Mouse (Mus musculus) Muller cell, postnatal 12 days (primary cell): ENCODE results near the gene Galnt7.

Source experiments
- DNase-seq: peaks from one replicate; pipeline ENCODE4 v3.0.0-alpha.2; 2015; ENCODE audit errors: inconsistent ontology term

The Galnt7 gene

GRCm38 (mm10) chr8:57628787-57629664 lies 23.8 kb downstream of the Galnt7 start:
- no peak for DNase-seq

GRCm38 (mm10) chr8:57627946-57628786 lies 24.7 kb downstream of the Galnt7 start:
- DNase-seq = no peak

- DNase-seq = no peak
Observed at GRCm38 (mm10) chr8:57623955-57624354, 28.9 kb downstream of the Galnt7 start.

- DNase-seq = no peak
Observed at GRCm38 (mm10) chr8:57623051-57623450, 29.8 kb downstream of the Galnt7 start.

GRCm38 (mm10) chr8:57616965-57617364 lies 35.9 kb downstream of the Galnt7 start:
- no peak for DNase-seq

GRCm38 (mm10) chr8:57615016-57615657 lies 37.7 kb downstream of the Galnt7 start:
- peak; percentile 22 for DNase-seq

- no peak for DNase-seq
Observed at GRCm38 (mm10) chr8:57611419-57611977, 41.3 kb downstream of the Galnt7 start.

GRCm38 (mm10) chr8:57610706-57611418 lies 42.0 kb downstream of the Galnt7 start:
- DNase-seq = peak; percentile 90

- DNase-seq = no peak
Observed at GRCm38 (mm10) chr8:57602511-57602910, 50.3 kb downstream of the Galnt7 start.

GRCm38 (mm10) chr8:57601987-57602418 lies 50.8 kb downstream of the Galnt7 start:
- no peak for DNase-seq

GRCm38 (mm10) chr8:57599813-57600555 lies 52.8 kb downstream of the Galnt7 start:
- DNase-seq = no peak

GRCm38 (mm10) chr8:57595853-57596252 lies 57.0 kb downstream of the Galnt7 start:
- no peak for DNase-seq

- no peak for DNase-seq
Observed at GRCm38 (mm10) chr8:57594175-57594885, 58.5 kb downstream of the Galnt7 start.

GRCm38 (mm10) chr8:57592604-57593003 lies 60.2 kb downstream of the Galnt7 start:
- DNase-seq = no peak

GRCm38 (mm10) chr8:57591681-57592080 lies 61.2 kb downstream of the Galnt7 start:
- DNase-seq = no peak

- no peak for DNase-seq
Observed at GRCm38 (mm10) chr8:57590015-57590414, 62.8 kb downstream of the Galnt7 start.

GRCm38 (mm10) chr8:57589176-57589575 lies 63.7 kb downstream of the Galnt7 start:
- peak; percentile 43 for DNase-seq

- no peak for DNase-seq
Observed at GRCm38 (mm10) chr8:57588604-57589003, 64.2 kb downstream of the Galnt7 start.

GRCm38 (mm10) chr8:57586667-57587066 lies 66.2 kb downstream of the Galnt7 start:
- DNase-seq = no peak

- no peak for DNase-seq
Observed at GRCm38 (mm10) chr8:57585831-57586230, 67.0 kb downstream of the Galnt7 start.
